20 mouse cellular contexts compared by ENCODE assay signal in the genomic region with DNA sequence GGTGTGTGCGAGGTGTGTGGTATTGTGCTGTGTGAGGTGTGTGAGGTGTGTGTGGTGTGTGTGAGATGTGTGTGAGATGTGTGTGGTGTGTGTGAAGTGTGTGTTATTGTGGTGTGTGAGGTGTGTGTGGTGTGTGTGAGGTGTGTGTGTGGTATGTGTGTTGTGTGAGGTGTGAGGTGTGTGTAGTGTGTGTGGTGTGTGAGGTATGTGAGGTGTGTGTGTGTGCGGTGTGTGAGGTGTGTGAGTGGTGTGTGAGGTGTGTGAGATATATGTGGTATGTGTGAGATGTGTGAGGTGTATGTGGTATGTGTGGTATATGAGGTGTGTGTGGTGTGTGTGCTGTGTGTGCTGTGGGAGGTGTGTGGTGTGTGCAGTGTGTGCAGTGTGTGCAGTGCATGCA. TPM values are rescaled to one million over a fixed set of nuclear protein-coding genes. Genes with fewer than 3 reads are reported as not detected.
DNase-seq lines count a peak whose midpoint lies in the region; ATAC-seq and TF ChIP-seq lines count a peak whose summit lies in the region.
"Had no signal": no experiment of that assay in that cellular context is flagged by ENCODE, and none has a peak within 500 bp of the region (broad histone marks: within the 10 kb centered on the region; RNA-seq: fewer than 3 reads in every experiment).

No protein-coding gene starts in this region.

- no peak for DNase-seq in forebrain, embryonic 14.5 days (ENCODE audit: low spot score)
- no peak for DNase-seq in limb, embryonic 11.5 days (ENCODE audit: low spot score)
- DNase-seq in limb, embryonic 10.5 days (ENCODE audit: low spot score): no peak
- DNase-seq in G1E (ENCODE audit: low spot score): no peak
- DNase-seq: adrenal gland, adult 8-10 months; cerebellum, adult 11-12 months; cerebellum, postnatal 36 days; gastrocnemius, postnatal 10 days; heart, adult 18-20 months; kidney, adult 9 months; layer of hippocampus, postnatal 36 days; right cerebral cortex, adult 18-20 months; thymus, postnatal 14 days had no signal

- H3K4me2 ChIP-seq in forebrain, embryonic 15.5 days (replicated peaks): no peak overlapping the region
- no peak overlapping the region for H3K4me2 ChIP-seq in forebrain, embryonic 14.5 days (ENCODE audit: low read length)
- H3K4me2 ChIP-seq in limb, embryonic 11.5 days (ENCODE audit: low read depth, severe bottlenecking): no peak overlapping the region
- H3K4me2 ChIP-seq in intestine, embryonic 16.5 days (ENCODE audit: low read depth, low read length): no peak overlapping the region
- H3K4me2 ChIP-seq: midbrain, embryonic 15.5 days had no signal

- no peak for TF ChIP-seq CTCF in G1E (IDR thresholded peaks at IDR 0.05; ENCODE audit: low read depth, low read length)

- no peak overlapping the region for H3K9ac ChIP-seq in forebrain, embryonic 15.5 days (replicated peaks)
- H3K9ac ChIP-seq in forebrain, embryonic 14.5 days (ENCODE audit: low read length): no peak overlapping the region
- no peak overlapping the region for H3K9ac ChIP-seq in limb, embryonic 11.5 days (ENCODE audit: low read length)
- no peak overlapping the region for H3K9ac ChIP-seq in intestine, embryonic 16.5 days (ENCODE audit: low read depth, low read length)
- H3K9ac ChIP-seq: liver, embryonic 14.5 days; midbrain, embryonic 15.5 days had no signal

- no peak overlapping the region for H3K4me3 ChIP-seq in forebrain, embryonic 15.5 days
- no peak overlapping the region for H3K4me3 ChIP-seq in forebrain, embryonic 14.5 days (ENCODE audit: low read depth, low read length)
- no peak overlapping the region for H3K4me3 ChIP-seq in limb, embryonic 11.5 days (ENCODE audit: low read depth, low read length)
- no peak overlapping the region for H3K4me3 ChIP-seq in limb, embryonic 10.5 days
- peak overlapping the region; percentile 27; the same call in 1 of the 2 replicates for H3K4me3 ChIP-seq in G1E (ENCODE audit: low read depth, low read length)
- no peak overlapping the region for H3K4me3 ChIP-seq in intestine, embryonic 16.5 days (ENCODE audit: low read length)
- H3K4me3 ChIP-seq: midbrain, embryonic 15.5 days had no signal

- no peaks in the 10 kb centered on the region for H3K4me1 ChIP-seq in forebrain, embryonic 15.5 days
- no peaks in the 10 kb centered on the region for H3K4me1 ChIP-seq in forebrain, embryonic 14.5 days (ENCODE audit: control insufficient read depth, insufficient read depth, low read length)
- H3K4me1 ChIP-seq in limb, embryonic 11.5 days (ENCODE audit: control insufficient read depth, insufficient read depth, low read length): no peaks in the 10 kb centered on the region
- no peaks in the 10 kb centered on the region for H3K4me1 ChIP-seq in limb, embryonic 10.5 days
- H3K4me1 ChIP-seq in G1E (ENCODE audit: insufficient read depth, low read depth, low read length): no peaks in the 10 kb centered on the region
- no peaks in the 10 kb centered on the region for H3K4me1 ChIP-seq in intestine, embryonic 16.5 days (ENCODE audit: control insufficient read depth, insufficient read depth, low read length)
- H3K4me1 ChIP-seq: midbrain, embryonic 15.5 days had no signal

- no peaks in the 10 kb centered on the region for H3K9me3 ChIP-seq in forebrain, embryonic 15.5 days
- H3K9me3 ChIP-seq in forebrain, embryonic 14.5 days (replicated peaks; ENCODE audit: control insufficient read depth, low read length): no peaks in the 10 kb centered on the region
- no peaks in the 10 kb centered on the region for H3K9me3 ChIP-seq in limb, embryonic 11.5 days (ENCODE audit: control insufficient read depth, low read length)
- H3K9me3 ChIP-seq in limb, embryonic 10.5 days (replicated peaks): no peaks in the 10 kb centered on the region
- peaks cover 16% of the 10 kb centered on the region for H3K9me3 ChIP-seq in G1E (replicated peaks)
- no peaks in the 10 kb centered on the region for H3K9me3 ChIP-seq in intestine, embryonic 16.5 days (ENCODE audit: control insufficient read depth, low read length)
- H3K9me3 ChIP-seq: midbrain, embryonic 15.5 days had no signal

- ATAC-seq in forebrain, embryonic 15.5 days (replicated peaks): peak; percentile 35; the same call in 1 of the 2 replicates
- no peak for ATAC-seq in forebrain, embryonic 14.5 days
- peak; percentile 60; the same call in 1 of the 2 replicates for ATAC-seq in limb, embryonic 11.5 days (ENCODE audit: insufficient number of reproducible peaks, low FRiP score, low TSS enrichment, low read depth)
- ATAC-seq in G1E (ENCODE audit: extremely low read depth, insufficient number of reproducible peaks, low FRiP score, poor library complexity, severe bottlenecking): no peak
- ATAC-seq in monocyte, adult 5-6 weeks (replicated peaks; ENCODE audit: insufficient number of reproducible peaks, low FRiP score, low TSS enrichment, poor library complexity, severe bottlenecking): 0 out of 2 replicates have a peak, but pooled peaks have one; percentile 22
- no peak for ATAC-seq in intestine, embryonic 16.5 days
- ATAC-seq: midbrain, embryonic 15.5 days had no signal

- H3K27ac ChIP-seq in forebrain, embryonic 15.5 days (replicated peaks): no peak overlapping the region
- no peak overlapping the region for H3K27ac ChIP-seq in forebrain, embryonic 14.5 days (ENCODE audit: low read depth, low read length)
- no peak overlapping the region for H3K27ac ChIP-seq in limb, embryonic 11.5 days (replicated peaks; ENCODE audit: low read depth, low read length)
- H3K27ac ChIP-seq in limb, embryonic 10.5 days: no peak overlapping the region
- no peak overlapping the region for H3K27ac ChIP-seq in intestine, embryonic 16.5 days (ENCODE audit: low read length)
- H3K27ac ChIP-seq: liver, embryonic 14.5 days; midbrain, embryonic 15.5 days had no signal

- no peaks in the 10 kb centered on the region for H3K36me3 ChIP-seq in forebrain, embryonic 15.5 days
- H3K36me3 ChIP-seq in forebrain, embryonic 14.5 days (ENCODE audit: control insufficient read depth, insufficient read depth, low read length): no peaks in the 10 kb centered on the region
- no peaks in the 10 kb centered on the region for H3K36me3 ChIP-seq in limb, embryonic 11.5 days (ENCODE audit: control insufficient read depth, insufficient read depth, low read length)
- H3K36me3 ChIP-seq in limb, embryonic 10.5 days: no peaks in the 10 kb centered on the region
- H3K36me3 ChIP-seq in G1E (replicated peaks): no peaks in the 10 kb centered on the region
- no peaks in the 10 kb centered on the region for H3K36me3 ChIP-seq in intestine, embryonic 16.5 days (ENCODE audit: control insufficient read depth, insufficient read depth, low read length)
- H3K36me3 ChIP-seq: midbrain, embryonic 15.5 days had no signal

- WGBS in forebrain, embryonic 15.5 days: 98% methylated on average over 2 of the region's 2 CpGs
- WGBS in forebrain, embryonic 14.5 days: 92% methylated on average over 2 of the region's 2 CpGs
- WGBS in limb, embryonic 11.5 days: 90% methylated on average over 2 of the region's 2 CpGs
- WGBS in limb, embryonic 10.5 days: 91% methylated on average over 2 of the region's 2 CpGs
- WGBS in intestine, embryonic 16.5 days: 88% methylated on average over 2 of the region's 2 CpGs

- H3K27me3 ChIP-seq in forebrain, embryonic 15.5 days: no peaks in the 10 kb centered on the region
- H3K27me3 ChIP-seq in forebrain, embryonic 14.5 days (replicated peaks; ENCODE audit: control insufficient read depth, insufficient read depth, low read length): no peaks in the 10 kb centered on the region
- H3K27me3 ChIP-seq in limb, embryonic 11.5 days (ENCODE audit: control insufficient read depth, insufficient read depth, low read length): no peaks in the 10 kb centered on the region
- no peaks in the 10 kb centered on the region for H3K27me3 ChIP-seq in limb, embryonic 10.5 days (ENCODE audit: low read depth, poor library complexity, severe bottlenecking)
- H3K27me3 ChIP-seq in G1E (ENCODE audit: insufficient read depth, low read length): no peaks in the 10 kb centered on the region
- no peaks in the 10 kb centered on the region for H3K27me3 ChIP-seq in intestine, embryonic 16.5 days (replicated peaks; ENCODE audit: control insufficient read depth, insufficient read depth, low read length)
- H3K27me3 ChIP-seq: midbrain, embryonic 15.5 days had no signal

RNA-seq across cellular contexts. Expression of a gene that starts 22.3 kb away (rescaled TPM):
- polyA plus RNA-seq in forebrain, embryonic 15.5 days (2015; fragmentation: Nextera tagmentation; extraction: Ambion mirVana): 2.1 and 2.2 TPM in 2 replicates
- 1.8 and 2.3 TPM in 2 replicates for polyA plus RNA-seq in forebrain, embryonic 14.5 days (2014; fragmentation: Nextera tagmentation; extraction: Ambion mirVana)
- polyA plus RNA-seq in limb, embryonic 11.5 days (2014; fragmentation: Nextera tagmentation; extraction: Ambion mirVana): 0.33 and 0.35 TPM in 2 replicates
- polyA plus RNA-seq in limb, embryonic 10.5 days (2016; fragmentation: Nextera tagmentation; extraction: Ambion mirVana): 0.10 and 0.23 TPM in 2 replicates
- total RNA-seq in G1E (2014; fragmentation: Nextera tagmentation): not detected in 2 replicates
- total RNA-seq in G1E (2017): not detected in 2 replicates
- polyA plus RNA-seq in G1E (2012): not detected in 2 replicates
- total RNA-seq in monocyte, adult 5-6 weeks (2017): 0.19 TPM in 1 of 3 replicates, not detected in the others
- polyA plus RNA-seq in intestine, embryonic 16.5 days (2015; fragmentation: Nextera tagmentation; extraction: Ambion mirVana): 0.82 and 1.1 TPM in 2 replicates
- total RNA-seq: CH12.LX; hematopoietic stem cell, adult 5-6 weeks had no signal

RNA-seq across cellular contexts. Expression of a gene that starts 46.5 kb away (rescaled TPM):
- 9.0 and 9.3 TPM in 2 replicates for polyA plus RNA-seq in forebrain, embryonic 15.5 days (2015; fragmentation: Nextera tagmentation; extraction: Ambion mirVana)
- polyA plus RNA-seq in forebrain, embryonic 14.5 days (2014; fragmentation: Nextera tagmentation; extraction: Ambion mirVana): 13.6 and 13.7 TPM in 2 replicates
- 22.4 and 24.0 TPM in 2 replicates for polyA plus RNA-seq in limb, embryonic 11.5 days (2014; fragmentation: Nextera tagmentation; extraction: Ambion mirVana)
- 17.5 and 19.8 TPM in 2 replicates for polyA plus RNA-seq in limb, embryonic 10.5 days (2016; fragmentation: Nextera tagmentation; extraction: Ambion mirVana)
- not detected in 2 replicates for total RNA-seq in G1E (2014; fragmentation: Nextera tagmentation)
- 0.05 TPM in 1 of 2 replicates, not detected in the other for total RNA-seq in G1E (2017)
- polyA plus RNA-seq in G1E (2012): not detected in 2 replicates
- not detected in 3 replicates for total RNA-seq in monocyte, adult 5-6 weeks (2017)
- polyA plus RNA-seq in intestine, embryonic 16.5 days (2015; fragmentation: Nextera tagmentation; extraction: Ambion mirVana): 17.8 and 19.7 TPM in 2 replicates
- total RNA-seq: hematopoietic stem cell, adult 5-6 weeks had no signal

Comparison
In these comparisons a context has a peak if more than half of its experiments do, and no peak if none do; other contexts are left out.
1. ATAC-seq: peak in forebrain, embryonic 15.5 days (single experiment), limb, embryonic 11.5 days (single experiment) and monocyte, adult 5-6 weeks (single experiment); none in forebrain, embryonic 14.5 days (single experiment), G1E (single experiment) and intestine, embryonic 16.5 days (single experiment).
2. RNA of a gene that starts 46.5 kb away (polyA plus RNA-seq): 22.4 to 24.0 TPM in limb, embryonic 11.5 days, 17.5 to 19.8 TPM in limb, embryonic 10.5 days, 17.8 to 19.7 TPM in intestine, embryonic 16.5 days, 13.6 to 13.7 TPM in forebrain, embryonic 14.5 days and 9.0 to 9.3 TPM in forebrain, embryonic 15.5 days; not detected in G1E; every median in the first group is over 10 times any median in the second.